Mouse (Mus musculus): ENCODE data around the gene Nupl1.

Gene Nupl1

GRCm38 (mm10) chr14:60251281-60252003 lies at the start of gene Nupl1, which contains the start of gene Gm49336:
TSS of gene Nupl1 (minus strand) at chr14:60251431.
TSS of gene Gm49336 (minus strand) at chr14:60251507.
- peak; percentile 100 for DNase-seq (ENCODE audit: low read depth, low spot score)

GRCm38 (mm10) chr14:60301024-60301423 lies 49.8 kb upstream of the Nupl1 start:
- no peak for DNase-seq (ENCODE audit: low read depth, low spot score)

GRCm38 (mm10) chr14:60300224-60300991 lies 49.2 kb upstream of the Nupl1 start:
- no peak for DNase-seq (ENCODE audit: low read depth, low spot score)

GRCm38 (mm10) chr14:60295531-60295930 lies 44.3 kb upstream of the Nupl1 start:
- DNase-seq (ENCODE audit: low read depth, low spot score) = no peak

- no peak for DNase-seq (ENCODE audit: low read depth, low spot score)
Measured at GRCm38 (mm10) chr14:60290363-60290762, 39.1 kb upstream of the Nupl1 start.

- no peak for DNase-seq (ENCODE audit: low read depth, low spot score)
Measured at GRCm38 (mm10) chr14:60286194-60286863, 35.1 kb upstream of the Nupl1 start.

GRCm38 (mm10) chr14:60275301-60276276 lies 24.4 kb upstream of the Nupl1 start:
- no peak for DNase-seq (ENCODE audit: low read depth, low spot score)

- DNase-seq (ENCODE audit: low read depth, low spot score) = no peak
Measured at GRCm38 (mm10) chr14:60273346-60273745, 22.1 kb upstream of the Nupl1 start.

- DNase-seq (ENCODE audit: low read depth, low spot score) = peak; percentile 66
Measured at GRCm38 (mm10) chr14:60269333-60269732, 18.1 kb upstream of the Nupl1 start.

GRCm38 (mm10) chr14:60264990-60265876 lies 14.0 kb upstream of the Nupl1 start, which contains the start of gene Mtmr6:
TSS of gene Mtmr6 (plus strand) at chr14:60265228.
- DNase-seq (ENCODE audit: low read depth, low spot score) = peak; percentile 99

GRCm38 (mm10) chr14:60262316-60262715 lies 11.1 kb upstream of the Nupl1 start:
- DNase-seq (ENCODE audit: low read depth, low spot score) = no peak

- no peak for DNase-seq (ENCODE audit: low read depth, low spot score)
Measured at GRCm38 (mm10) chr14:60257851-60258250, 6.6 kb upstream of the Nupl1 start.

GRCm38 (mm10) chr14:60257101-60257500 lies 5.9 kb upstream of the Nupl1 start:
- DNase-seq (ENCODE audit: low read depth, low spot score) = no peak

GRCm38 (mm10) chr14:60256356-60256755 lies 5.1 kb upstream of the Nupl1 start:
- no peak for DNase-seq (ENCODE audit: low read depth, low spot score)

GRCm38 (mm10) chr14:60254774-60255173 lies 3.5 kb upstream of the Nupl1 start:
- DNase-seq (ENCODE audit: low read depth, low spot score) = no peak

GRCm38 (mm10) chr14:60253466-60253865 lies 2.2 kb upstream of the Nupl1 start:
- no peak for DNase-seq (ENCODE audit: low read depth, low spot score)

- peak; percentile 13 for DNase-seq (ENCODE audit: low read depth, low spot score)
Measured at GRCm38 (mm10) chr14:60252004-60253000, 1.1 kb upstream of the Nupl1 start.

- DNase-seq (ENCODE audit: low read depth, low spot score) = peak; percentile 71
Measured at GRCm38 (mm10) chr14:60250879-60251278, 352 bp downstream of the Nupl1 start.

GRCm38 (mm10) chr14:60250366-60250765 lies 865 bp downstream of the Nupl1 start:
- peak; percentile 25 for DNase-seq (ENCODE audit: low read depth, low spot score)

Data from CD4-positive helper T cell, adult 2 months (primary cell).